Mouse (Mus musculus): ENCODE data around the gene Sat2. TPM values are rescaled to one million over a fixed set of nuclear protein-coding genes. Genes with fewer than 3 reads are reported as not detected.

Sat2 gene
- 3.8 TPM for polyA plus RNA-seq (2012; fragmentation: generic; extraction: Trizol)
- long read RNA-seq, experiment 1, partial matches to known transcripts: 3 of 11 reads
- long read RNA-seq, experiment 1, other reads (novel, unspliced or antisense): 1 of 11 reads
- long read RNA-seq, experiment 2, partial matches to known transcripts: 0 of 2 reads
- long read RNA-seq, experiment 2, other reads (novel, unspliced or antisense): 0 of 2 reads

- H3K79me2 ChIP-seq (ENCODE audit: control insufficient read depth, insufficient read depth): no peaks in the 10 kb centered on the region
- H3K79me3 ChIP-seq (ENCODE audit: low read depth): no peaks in the 10 kb centered on the region
- peaks cover 3% of the 10 kb centered on the region for H3K27me3 ChIP-seq (ENCODE audit: control insufficient read depth, insufficient read depth, insufficient read length)
- H3ac ChIP-seq (ENCODE audit: control insufficient read depth, insufficient read length, low read depth): peak within 1 kb of the TSS; percentile 46
- TF ChIP-seq USF1 (IDR thresholded peaks at IDR 0.05; ENCODE audit: low read depth) (no peak), MYOD1 (IDR thresholded peaks at IDR 0.05; ENCODE audit: control insufficient read depth, insufficient read length, low read depth) (no peak), MAX (IDR thresholded peaks at IDR 0.05) (no peak), FOSL1 (IDR thresholded peaks at IDR 0.05; ENCODE audit: insufficient read depth, low read length, poor library complexity, severe bottlenecking) (no peak), CEBPB (IDR thresholded peaks at IDR 0.05; ENCODE audit: low read depth) (no peak), CTCF (IDR thresholded peaks at IDR 0.05; ENCODE audit: control insufficient read depth, insufficient read depth, insufficient read length) (no peak), MYOG (IDR thresholded peaks at IDR 0.05; ENCODE audit: control insufficient read depth, extremely low read depth, insufficient read length) (no peak)
- H3K4me3 ChIP-seq (ENCODE audit: insufficient read depth, poor library complexity, severe bottlenecking): peak within 1 kb of the TSS; percentile 44
- no peaks in the 10 kb centered on the region for H3K36me3 ChIP-seq (ENCODE audit: control insufficient read depth, insufficient read depth)
These were observed at the start of gene Sat2 for GRCm38 (mm10) chr11:69621571-69622268. TSS of gene Sat2 (plus strand) at chr11:69622024.

- Histone ChIP-seq H3K27me3 (ENCODE audit: control insufficient read depth, insufficient read depth, insufficient read length) (no peaks in the 10 kb centered on the region), H3K36me3 (ENCODE audit: control insufficient read depth, insufficient read depth) (peaks cover 52% of the 10 kb centered on the region), H3ac (ENCODE audit: control insufficient read depth, insufficient read length, low read depth) (no peak overlapping the region), H3K4me3 (ENCODE audit: insufficient read depth, poor library complexity, severe bottlenecking) (no peak overlapping the region), H3K79me3 (ENCODE audit: low read depth) (peaks cover 51% of the 10 kb centered on the region), H3K79me2 (ENCODE audit: control insufficient read depth, insufficient read depth) (peaks cover 89% of the 10 kb centered on the region)
- TF ChIP-seq FOSL1 (IDR thresholded peaks at IDR 0.05; ENCODE audit: insufficient read depth, low read length, poor library complexity, severe bottlenecking) (no peak), USF1 (IDR thresholded peaks at IDR 0.05; ENCODE audit: low read depth) (no peak), CEBPB (IDR thresholded peaks at IDR 0.05; ENCODE audit: low read depth) (no peak), MAX (IDR thresholded peaks at IDR 0.05) (no peak), CTCF (IDR thresholded peaks at IDR 0.05; ENCODE audit: control insufficient read depth, insufficient read depth, insufficient read length) (no peak), MYOG (IDR thresholded peaks at IDR 0.05; ENCODE audit: control insufficient read depth, extremely low read depth, insufficient read length) (no peak), MYOD1 (IDR thresholded peaks at IDR 0.05; ENCODE audit: control insufficient read depth, insufficient read length, low read depth) (no peak)
These were observed 46.6 kb upstream of the Sat2 start for GRCm38 (mm10) chr11:69575220-69575619.

- Histone ChIP-seq H3K36me3 (ENCODE audit: control insufficient read depth, insufficient read depth) (peaks cover 42% of the 10 kb centered on the region), H3K79me3 (ENCODE audit: low read depth) (peaks cover 60% of the 10 kb centered on the region), H3K79me2 (ENCODE audit: control insufficient read depth, insufficient read depth) (peaks cover 89% of the 10 kb centered on the region), H3ac (ENCODE audit: control insufficient read depth, insufficient read length, low read depth) (no peak overlapping the region), H3K4me3 (ENCODE audit: insufficient read depth, poor library complexity, severe bottlenecking) (no peak overlapping the region), H3K27me3 (ENCODE audit: control insufficient read depth, insufficient read depth, insufficient read length) (no peaks in the 10 kb centered on the region)
- TF ChIP-seq MYOG (IDR thresholded peaks at IDR 0.05; ENCODE audit: control insufficient read depth, extremely low read depth, insufficient read length) (no peak), CTCF (IDR thresholded peaks at IDR 0.05; ENCODE audit: control insufficient read depth, insufficient read depth, insufficient read length) (no peak), FOSL1 (IDR thresholded peaks at IDR 0.05; ENCODE audit: insufficient read depth, low read length, poor library complexity, severe bottlenecking) (no peak), USF1 (IDR thresholded peaks at IDR 0.05; ENCODE audit: low read depth) (no peak), MYOD1 (IDR thresholded peaks at IDR 0.05; ENCODE audit: control insufficient read depth, insufficient read length, low read depth) (no peak), CEBPB (IDR thresholded peaks at IDR 0.05; ENCODE audit: low read depth) (no peak), MAX (IDR thresholded peaks at IDR 0.05) (no peak)
These were observed 45.5 kb upstream of the Sat2 start for GRCm38 (mm10) chr11:69576307-69576706.

- peak overlapping the region; percentile 85 for H3ac ChIP-seq (ENCODE audit: control insufficient read depth, insufficient read length, low read depth)
- peaks cover 71% of the 10 kb centered on the region for H3K79me3 ChIP-seq (ENCODE audit: low read depth)
- peaks cover 45% of the 10 kb centered on the region for H3K36me3 ChIP-seq (ENCODE audit: control insufficient read depth, insufficient read depth)
- H3K27me3 ChIP-seq (ENCODE audit: control insufficient read depth, insufficient read depth, insufficient read length): no peaks in the 10 kb centered on the region
- H3K79me2 ChIP-seq (ENCODE audit: control insufficient read depth, insufficient read depth): peaks cover 89% of the 10 kb centered on the region
- TF ChIP-seq CEBPB (IDR thresholded peaks at IDR 0.05; ENCODE audit: low read depth) (no peak), FOSL1 (IDR thresholded peaks at IDR 0.05; ENCODE audit: insufficient read depth, low read length, poor library complexity, severe bottlenecking) (no peak), MYOD1 (IDR thresholded peaks at IDR 0.05; ENCODE audit: control insufficient read depth, insufficient read length, low read depth) (no peak), USF1 (IDR thresholded peaks at IDR 0.05; ENCODE audit: low read depth) (no peak), MYOG (IDR thresholded peaks at IDR 0.05; ENCODE audit: control insufficient read depth, extremely low read depth, insufficient read length) (no peak), CTCF (IDR thresholded peaks at IDR 0.05; ENCODE audit: control insufficient read depth, insufficient read depth, insufficient read length) (no peak), MAX (IDR thresholded peaks at IDR 0.05) (no peak)
- H3K4me3 ChIP-seq (ENCODE audit: insufficient read depth, poor library complexity, severe bottlenecking): peak overlapping the region; percentile 92
These were observed 43.5 kb upstream of the Sat2 start for GRCm38 (mm10) chr11:69578301-69578700.

GRCm38 (mm10) chr11:69579128-69580017, 42.5 kb upstream of the Sat2 start:
- H3K27me3 ChIP-seq (ENCODE audit: control insufficient read depth, insufficient read depth, insufficient read length): no peaks in the 10 kb centered on the region
- TF ChIP-seq MYOD1 (IDR thresholded peaks at IDR 0.05; ENCODE audit: control insufficient read depth, insufficient read length, low read depth): no peak
- TF ChIP-seq MAX (IDR thresholded peaks at IDR 0.05): peak; percentile 34
- peak; percentile 98 for TF ChIP-seq CTCF (IDR thresholded peaks at IDR 0.05; ENCODE audit: control insufficient read depth, insufficient read depth, insufficient read length)
- H3ac ChIP-seq (ENCODE audit: control insufficient read depth, insufficient read length, low read depth): peak overlapping the region; percentile 85
- H3K79me2 ChIP-seq (ENCODE audit: control insufficient read depth, insufficient read depth): peaks cover 89% of the 10 kb centered on the region
- peaks cover 50% of the 10 kb centered on the region for H3K36me3 ChIP-seq (ENCODE audit: control insufficient read depth, insufficient read depth)
- H3K4me3 ChIP-seq (ENCODE audit: insufficient read depth, poor library complexity, severe bottlenecking): peak overlapping the region; percentile 98
- peaks cover 76% of the 10 kb centered on the region for H3K79me3 ChIP-seq (ENCODE audit: low read depth)
